Mouse (Mus musculus): Measurements from ENCODE around the gene Iqcf5. TPM values are rescaled to one million over a fixed set of nuclear protein-coding genes. Genes with fewer than 3 reads are reported as not detected.
"Not testable (repeated sequence)": the region's sequence is repeated elsewhere in the genome, so short reads cannot be mapped to it uniquely, and the experiment has no call there.

Gene Iqcf5
- polyA plus RNA-seq, 1 experiment from 2014 or later = not detected

- H3K4me3 ChIP-seq (ENCODE audit: inconsistent target) = peak within 1 kb of the TSS; percentile 72
- WGBS (ENCODE audit: missing documents) = 31% methylated on average over 10 of the region's 10 CpGs
- peak within 1 kb of the TSS; percentile 94 for H3K27ac ChIP-seq
- H3K36me3 ChIP-seq (ENCODE audit: inconsistent target) = peaks cover 10% of the 10 kb centered on the region; the same call in 1 of the 2 replicates
- H3K79me2 ChIP-seq (ENCODE audit: inconsistent target) = peaks cover 38% of the 10 kb centered on the region
These were observed 38.7 kb upstream of the Iqcf5 start, which contains the start of gene Rrp9 for GRCm38 (mm10) chr9:106475663-106476001. TSS of gene Rrp9 (plus strand) at chr9:106475963.

GRCm38 (mm10) chr9:106476002-106476923 lies 38.1 kb upstream of the Iqcf5 start:
- Histone ChIP-seq H3K27ac (peak overlapping the region; percentile 94), H3K4me3 (ENCODE audit: inconsistent target) (peak overlapping the region; percentile 72), H3K36me3 (ENCODE audit: inconsistent target) (peaks cover 15% of the 10 kb centered on the region; the same call in 1 of the 2 replicates), H3K79me2 (ENCODE audit: inconsistent target) (peaks cover 38% of the 10 kb centered on the region)
- WGBS (ENCODE audit: missing documents) = 8% methylated on average over 16 of the region's 16 CpGs

DNA sequence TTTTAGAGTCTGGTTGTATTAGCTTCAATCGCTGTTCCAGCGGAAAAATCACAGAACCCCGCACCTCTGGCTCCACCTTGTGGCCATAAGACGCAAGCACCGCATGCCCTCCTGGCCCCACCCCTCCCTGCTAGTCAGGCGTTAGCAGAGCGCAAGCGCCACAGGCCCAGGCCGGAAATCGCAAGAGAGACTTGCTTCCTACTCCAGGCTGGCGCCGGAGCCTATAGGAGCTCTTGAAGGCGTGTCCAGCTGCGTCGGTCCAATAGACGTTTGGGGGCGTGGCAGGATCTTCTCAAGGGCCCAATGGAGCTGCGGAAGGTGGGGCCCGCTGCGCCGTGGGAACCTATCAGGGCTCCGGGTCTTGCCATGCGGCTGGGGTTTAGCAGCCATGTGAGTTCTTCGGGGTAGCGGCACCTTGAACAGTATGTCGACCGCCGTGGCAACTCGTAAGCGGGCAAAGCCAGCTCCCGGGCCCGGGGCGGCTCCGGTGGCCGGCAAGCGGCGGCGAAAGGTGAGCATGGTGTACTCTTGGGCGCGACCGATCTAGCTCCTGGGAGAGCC lies 37.4 kb upstream of the Iqcf5 start, which contains the start of gene Parp3:
Gene Parp3, minus strand, starts transcription at position 26 of the 561 bp plus-strand sequence.
- peaks cover 19% of the 10 kb centered on the region; the same call in 1 of the 2 replicates for H3K36me3 ChIP-seq (ENCODE audit: inconsistent target)
- peak within 1 kb of the TSS; percentile 94 for H3K27ac ChIP-seq
- peak within 1 kb of the TSS; percentile 87 for H3K4me3 ChIP-seq (ENCODE audit: inconsistent target)
- WGBS (ENCODE audit: missing documents) = 1% methylated on average over 39 of the region's 41 CpGs
- H3K79me2 ChIP-seq (ENCODE audit: inconsistent target) = peaks cover 38% of the 10 kb centered on the region

DNA sequence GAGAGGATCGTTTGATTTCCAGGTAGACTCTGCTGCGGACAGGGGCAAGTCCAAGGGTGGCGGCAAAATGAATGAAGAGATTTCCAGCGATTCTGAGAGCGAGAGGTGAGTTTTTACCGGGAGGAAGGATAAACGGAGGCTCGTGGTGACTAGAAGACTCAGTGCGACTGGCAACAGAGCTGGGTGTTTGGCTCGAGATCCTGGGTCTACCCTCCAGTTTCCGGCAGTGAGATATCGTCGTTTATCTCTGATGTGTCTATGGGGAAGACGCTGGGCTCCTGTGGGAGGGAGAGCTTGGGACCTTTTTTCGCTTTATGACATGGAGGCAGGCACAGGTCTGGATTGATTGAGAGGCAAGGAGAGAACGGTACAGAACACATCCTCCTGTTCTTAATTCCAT lies 36.7 kb upstream of the Iqcf5 start:
- H3K36me3 ChIP-seq (ENCODE audit: inconsistent target) = peaks cover 19% of the 10 kb centered on the region; the same call in 1 of the 2 replicates
- H3K27ac ChIP-seq = no peak overlapping the region
- H3K79me2 ChIP-seq (ENCODE audit: inconsistent target) = peaks cover 38% of the 10 kb centered on the region
- WGBS (ENCODE audit: missing documents) = 2% methylated on average over 16 of the region's 16 CpGs
- H3K4me3 ChIP-seq (ENCODE audit: inconsistent target) = peak overlapping the region; percentile 87

- no peak overlapping the region for H3K27ac ChIP-seq
- peaks cover 24% of the 10 kb centered on the region; the same call in 1 of the 2 replicates for H3K36me3 ChIP-seq (ENCODE audit: inconsistent target)
- H3K4me3 ChIP-seq (ENCODE audit: inconsistent target) = peak overlapping the region; percentile 87
- peaks cover 38% of the 10 kb centered on the region for H3K79me2 ChIP-seq (ENCODE audit: inconsistent target)
- WGBS (ENCODE audit: missing documents) = 74% methylated on average over 9 of the region's 9 CpGs
These were observed 36.3 kb upstream of the Iqcf5 start for GRCm38 (mm10) chr9:106478101-106478500.

GRCm38 (mm10) chr9:106480541-106480940 lies 33.8 kb upstream of the Iqcf5 start:
- Histone ChIP-seq H3K4me3 (ENCODE audit: inconsistent target) (no peak overlapping the region), H3K27ac (no peak overlapping the region), H3K79me2 (ENCODE audit: inconsistent target) (peaks cover 29% of the 10 kb centered on the region), H3K36me3 (ENCODE audit: inconsistent target) (peaks cover 36% of the 10 kb centered on the region; the same call in 1 of the 2 replicates)
- WGBS (ENCODE audit: missing documents) = 95% methylated on average over 6 of the region's 7 CpGs

GRCm38 (mm10) chr9:106481075-106481474 lies 33.3 kb upstream of the Iqcf5 start:
- no peak overlapping the region for H3K27ac ChIP-seq
- H3K36me3 ChIP-seq (ENCODE audit: inconsistent target) = peaks cover 36% of the 10 kb centered on the region; the same call in 1 of the 2 replicates
- H3K79me2 ChIP-seq (ENCODE audit: inconsistent target) = peaks cover 26% of the 10 kb centered on the region
- no peak overlapping the region for H3K4me3 ChIP-seq (ENCODE audit: inconsistent target)
- WGBS (ENCODE audit: missing documents) = 47% methylated on average over 15 of the region's 15 CpGs

DNA sequence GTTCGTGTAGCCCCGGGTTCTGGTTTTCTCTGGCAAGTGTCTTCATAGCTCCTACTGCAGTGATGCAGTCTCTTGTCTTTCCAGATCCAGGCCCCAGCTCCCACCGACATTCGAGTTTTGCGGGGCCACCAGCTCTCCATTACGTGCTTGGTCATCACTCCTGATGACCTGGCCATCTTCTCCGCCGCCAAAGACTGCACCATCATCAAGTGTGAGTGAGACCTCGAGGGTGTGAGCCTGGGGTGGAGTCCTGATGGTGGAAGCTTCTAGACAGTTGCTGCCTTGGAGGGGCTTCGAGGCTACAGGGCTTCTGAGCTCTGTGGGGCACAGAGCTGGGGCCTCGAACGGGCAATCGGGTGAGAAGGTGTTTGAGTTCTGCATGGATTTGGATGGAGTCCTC lies 32.7 kb upstream of the Iqcf5 start:
- Histone ChIP-seq H3K79me2 (ENCODE audit: inconsistent target) (peaks cover 26% of the 10 kb centered on the region), H3K36me3 (ENCODE audit: inconsistent target) (peaks cover 36% of the 10 kb centered on the region; the same call in 1 of the 2 replicates), H3K4me3 (ENCODE audit: inconsistent target) (no peak overlapping the region), H3K27ac (no peak overlapping the region)
- 90% methylated on average over 12 of the region's 13 CpGs for WGBS (ENCODE audit: missing documents)

GRCm38 (mm10) chr9:106482578-106483115 lies 31.7 kb upstream of the Iqcf5 start:
- Histone ChIP-seq H3K27ac (no peak overlapping the region), H3K36me3 (ENCODE audit: inconsistent target) (peaks cover 36% of the 10 kb centered on the region; the same call in 1 of the 2 replicates), H3K79me2 (ENCODE audit: inconsistent target) (peaks cover 22% of the 10 kb centered on the region), H3K4me3 (ENCODE audit: inconsistent target) (no peak overlapping the region)
- WGBS (ENCODE audit: missing documents) = 88% methylated on average over 14 of the region's 17 CpGs

DNA sequence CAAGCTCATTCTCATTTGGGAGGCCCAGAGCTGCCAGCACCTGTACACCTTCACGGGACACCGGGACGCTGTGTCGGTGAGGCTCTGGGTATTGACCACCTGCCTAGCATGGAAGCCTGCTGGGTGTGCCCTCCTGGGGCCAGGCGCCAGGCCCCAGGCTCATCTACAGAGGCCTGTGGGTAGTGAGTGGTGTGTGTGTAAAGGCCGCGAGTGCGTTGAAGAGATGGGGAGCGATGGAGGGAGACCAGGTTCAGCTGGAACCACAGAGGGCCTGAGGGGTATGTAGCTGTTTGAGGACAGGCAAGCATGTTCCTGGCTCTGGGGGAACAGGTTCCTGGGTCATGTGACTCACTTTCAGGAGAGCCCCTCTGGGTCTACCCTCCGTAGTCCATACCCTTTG lies 31.2 kb upstream of the Iqcf5 start:
- Histone ChIP-seq H3K79me2 (ENCODE audit: inconsistent target) (peaks cover 18% of the 10 kb centered on the region), H3K27ac (no peak overlapping the region), H3K4me3 (ENCODE audit: inconsistent target) (no peak overlapping the region), H3K36me3 (ENCODE audit: inconsistent target) (peaks cover 36% of the 10 kb centered on the region; the same call in 1 of the 2 replicates)
- WGBS (ENCODE audit: missing documents) = 97% methylated on average over 10 of the region's 10 CpGs

GRCm38 (mm10) chr9:106483606-106484005 lies 30.8 kb upstream of the Iqcf5 start:
- Histone ChIP-seq H3K27ac (no peak overlapping the region), H3K36me3 (ENCODE audit: inconsistent target) (peaks cover 36% of the 10 kb centered on the region; the same call in 1 of the 2 replicates), H3K4me3 (ENCODE audit: inconsistent target) (no peak overlapping the region), H3K79me2 (ENCODE audit: inconsistent target) (peaks cover 13% of the 10 kb centered on the region)
- WGBS (ENCODE audit: missing documents) = 97% methylated on average over 17 of the region's 17 CpGs

DNA sequence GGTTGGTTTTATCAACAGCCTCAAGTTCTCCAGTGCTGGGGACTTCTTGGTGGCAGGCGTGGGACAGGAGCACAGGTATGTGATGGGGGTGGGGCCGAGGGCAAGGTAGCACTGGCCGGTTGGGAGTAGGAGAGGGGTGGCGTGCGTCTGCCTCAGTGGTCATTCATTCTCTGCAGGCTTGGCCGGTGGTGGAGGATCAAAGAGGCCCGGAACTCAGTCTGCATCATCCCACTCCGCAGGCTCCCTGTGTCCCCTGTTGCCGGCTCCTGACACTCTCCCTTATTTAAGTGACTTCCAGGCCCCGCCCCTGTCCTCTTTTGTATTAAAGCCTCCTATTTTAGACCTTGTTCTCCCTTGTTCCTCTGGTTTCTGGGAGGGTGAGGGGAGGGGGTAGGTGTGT lies 29.3 kb upstream of the Iqcf5 start:
- Histone ChIP-seq H3K36me3 (ENCODE audit: inconsistent target) (peaks cover 36% of the 10 kb centered on the region; the same call in 1 of the 2 replicates), H3K4me3 (ENCODE audit: inconsistent target) (no peak overlapping the region), H3K79me2 (ENCODE audit: inconsistent target) (no peaks in the 10 kb centered on the region; the same call in 1 of the 2 replicates), H3K27ac (no peak overlapping the region)
- WGBS (ENCODE audit: missing documents) = 94% methylated on average over 10 of the region's 10 CpGs

DNA sequence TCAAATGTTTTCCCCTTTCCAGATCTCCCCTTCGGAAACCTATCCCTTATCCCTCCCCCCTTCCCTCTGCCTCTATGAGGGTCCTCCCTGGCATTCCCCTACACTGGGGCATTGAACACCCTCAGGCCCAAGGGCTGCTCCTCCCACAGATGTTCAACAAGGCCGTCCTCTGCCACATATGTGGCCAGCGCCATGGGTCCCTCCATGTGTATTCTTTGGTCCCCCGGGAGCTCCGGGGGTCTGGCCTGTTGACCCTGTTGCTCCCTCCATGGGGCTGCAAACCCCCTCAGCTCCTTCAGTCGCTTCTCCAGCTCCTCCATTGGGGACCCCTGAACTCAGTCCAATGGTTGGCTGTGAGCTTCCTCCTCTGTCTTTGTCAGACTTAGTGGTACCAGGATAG lies 26.8 kb upstream of the Iqcf5 start:
- not testable (repeated sequence) for H3K27ac ChIP-seq; H3K4me3 ChIP-seq (ENCODE audit: inconsistent target); H3K79me2 ChIP-seq (ENCODE audit: inconsistent target)
- peaks cover 26% of the 10 kb centered on the region; the same call in 1 of the 2 replicates for H3K36me3 ChIP-seq (ENCODE audit: inconsistent target)
- WGBS (ENCODE audit: missing documents) = 97% methylated on average over 6 of the region's 6 CpGs

DNA sequence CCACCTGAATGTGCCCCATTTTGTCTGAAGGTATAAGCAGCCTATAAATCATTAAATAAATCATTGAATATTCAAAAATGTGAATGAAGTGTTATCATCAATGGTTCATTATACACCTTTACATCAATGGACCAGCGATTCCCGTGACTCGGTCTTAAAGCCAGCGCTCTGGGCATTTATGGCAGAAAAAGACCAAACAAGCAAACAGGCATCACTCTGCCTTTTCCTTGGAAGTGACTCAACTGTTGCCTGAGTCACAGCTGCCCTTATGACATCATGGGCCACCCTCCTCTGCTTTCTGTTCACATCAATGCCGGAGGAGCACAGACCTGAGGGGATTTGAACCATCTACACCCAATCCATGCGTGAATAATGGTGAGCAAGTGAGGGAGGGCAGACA lies 14.7 kb upstream of the Iqcf5 start, which contains the start of gene Iqcf1:
Gene Iqcf1, plus strand, starts transcription at position 301 of the 400 bp plus-strand sequence.
- Histone ChIP-seq H3K36me3 (ENCODE audit: inconsistent target) (no peaks in the 10 kb centered on the region), H3K79me2 (ENCODE audit: inconsistent target) (no peaks in the 10 kb centered on the region), H3K4me3 (ENCODE audit: inconsistent target) (no peak within 1 kb of the TSS), H3K27ac (no peak within 1 kb of the TSS)
- WGBS (ENCODE audit: missing documents) = 91% methylated on average over 6 of the region's 6 CpGs

Measured in macrophage (primary cell).